14 mouse cellular contexts compared by ENCODE assay signal in genomic region chr13:67376255-67376654, GRCm38 (mm10). TPM values are rescaled to one million over a fixed set of nuclear protein-coding genes. Genes with fewer than 3 reads are reported as not detected.
DNase-seq lines count a peak whose midpoint lies in the region; ATAC-seq and TF ChIP-seq lines count a peak whose summit lies in the region.
"Not testable (repeated sequence)": the region's sequence is repeated elsewhere in the genome, so short reads cannot be mapped to it uniquely, and the experiment has no call there.
"Had no signal": no experiment of that assay in that cellular context is flagged by ENCODE, and none has a peak within 500 bp of the region (broad histone marks: within the 10 kb centered on the region; RNA-seq: fewer than 3 reads in every experiment).

No protein-coding gene starts in this region.

- not testable (repeated sequence) for H3K4me3 ChIP-seq in MEL (ENCODE audit: control insufficient read depth in 1 of 2, insufficient read depth in 1 of 2, low read depth in 2 of 2, low read length in 2 of 2); kidney, embryonic 14.5 days (ENCODE audit: low read length); neural tube, embryonic 14.5 days (ENCODE audit: low read depth, low read length); thymus, adult 2 months (ENCODE audit: control insufficient read depth, insufficient read depth, low read length)

- TF ChIP-seq POLR2A in MEL (IDR thresholded peaks at IDR 0.05; ENCODE audit: control insufficient read depth in 1 of 2, insufficient read depth in 1 of 2, low read depth in 1 of 2, low read length in 2 of 2, poor library complexity in 1 of 2); thymus, adult 2 months (IDR thresholded peaks at IDR 0.05; ENCODE audit: control insufficient read depth, extremely low read depth, insufficient read depth, low read length, poor library complexity): not testable (repeated sequence)

- H3K27me3 ChIP-seq in MEL (ENCODE audit: control insufficient read depth in 1 of 2, insufficient read depth in 2 of 2, low read length in 2 of 2); kidney, embryonic 14.5 days (ENCODE audit: control insufficient read depth, insufficient read depth, low read length); neural tube, embryonic 14.5 days (ENCODE audit: control insufficient read depth, insufficient read depth, low read length); thymus, adult 2 months (ENCODE audit: control insufficient read depth, insufficient read depth, low read length): not testable (repeated sequence)

- H3K36me3 ChIP-seq in MEL (ENCODE audit: control insufficient read depth in 1 of 2, insufficient read depth in 2 of 2, low read length in 2 of 2); kidney, embryonic 14.5 days (ENCODE audit: control insufficient read depth, insufficient read depth, low read length); neural tube, embryonic 14.5 days (ENCODE audit: control insufficient read depth, insufficient read depth, low read length); thymus, adult 2 months (ENCODE audit: control insufficient read depth, insufficient read depth, low read length): not testable (repeated sequence)

- not testable (repeated sequence) for TF ChIP-seq EP300 in MEL (IDR thresholded peaks at IDR 0.05; ENCODE audit: low read depth in 1 of 2, low read length in 2 of 2)

- DNase-seq in 416B (ENCODE audit: low read depth) (peak; percentile 46), MEL (ENCODE audit: low read depth, low spot score) (peak; percentile 25)
- DNase-seq in thymus, adult 2 months = peak; percentile 6

- not testable (repeated sequence) for H3K4me1 ChIP-seq in MEL (ENCODE audit: control insufficient read depth in 1 of 2, insufficient read depth in 2 of 2, low read length in 2 of 2); kidney, embryonic 14.5 days (ENCODE audit: control insufficient read depth, insufficient read depth, low read length); neural tube, embryonic 14.5 days (ENCODE audit: control insufficient read depth, insufficient read depth, low read length); thymus, adult 2 months (replicated peaks; ENCODE audit: control insufficient read depth, insufficient read depth, low read length)

- 0 out of 6 replicates have a peak, but pooled peaks of 1 of the 3 experiments have one; percentile 4 for TF ChIP-seq CTCF in MEL (IDR thresholded peaks at IDR 0.05 in 2 of 3, conservative IDR thresholded peaks at IDR 0.05 in 1 of 3; ENCODE audit: control insufficient read depth in 1 of 3, insufficient read depth in 1 of 3, low read depth in 2 of 3, low read length in 3 of 3, poor library complexity in 1 of 3, severe bottlenecking in 1 of 3)
- not testable (repeated sequence) for TF ChIP-seq CTCF in thymus, adult 2 months (IDR thresholded peaks at IDR 0.05; ENCODE audit: borderline replicate concordance, control insufficient read depth, extremely low read depth, insufficient read depth, low read length, poor library complexity)

- H3K79me2 ChIP-seq in MEL (ENCODE audit: control insufficient read depth, insufficient read depth, low read length, poor library complexity) = not testable (repeated sequence)

- not testable (repeated sequence) for H3K27ac ChIP-seq in MEL (ENCODE audit: control insufficient read depth, low read depth, low read length); kidney, embryonic 14.5 days (ENCODE audit: low read depth, low read length); neural tube, embryonic 14.5 days (ENCODE audit: low read depth, low read length); thymus, adult 2 months (ENCODE audit: control insufficient read depth, insufficient read depth, low read length)

- ATAC-seq in hematopoietic stem cell, adult 5-6 weeks (replicated peaks in 1 of 2; ENCODE audit: insufficient read depth in 1 of 2, low FRiP score in 2 of 2, low TSS enrichment in 1 of 2, low read depth in 1 of 2, poor library complexity in 2 of 2, severe bottlenecking in 2 of 2) = peak; percentile 27 to 46; a peak in 2 of 4 replicates
- 0 out of 2 replicates have a peak, but pooled peaks have one; percentile 22 for ATAC-seq in kidney, embryonic 14.5 days (ENCODE audit: low FRiP score, low TSS enrichment)
- peak; percentile 71 for ATAC-seq in megakaryocyte progenitor cell, adult 5-6 weeks (replicated peaks; ENCODE audit: poor library complexity)
- peak; percentile 41; the same call in 1 of the 2 replicates for ATAC-seq in neural tube, embryonic 14.5 days (ENCODE audit: low read depth)

- not testable (repeated sequence) for TF ChIP-seq RAD21 in MEL (IDR thresholded peaks at IDR 0.05; ENCODE audit: low read depth, low read length)

- H3K4me2 ChIP-seq in kidney, embryonic 14.5 days (replicated peaks; ENCODE audit: low read depth, low read length); neural tube, embryonic 14.5 days (ENCODE audit: low read depth, low read length): not testable (repeated sequence)

- whole genome bisulfite sequencing in kidney, embryonic 14.5 days = 84% methylated on average over 3 of the region's 3 CpGs
- WGBS in neural tube, embryonic 14.5 days = 66% methylated on average over 3 of the region's 3 CpGs
- 53% methylated on average over 3 of the region's 3 CpGs for WGBS in thymus, adult 2 months

- H3K9ac ChIP-seq in MEL (ENCODE audit: control insufficient read depth, low read depth, low read length, poor library complexity, severe bottlenecking); kidney, embryonic 14.5 days (ENCODE audit: low read depth, low read length); neural tube, embryonic 14.5 days (replicated peaks; ENCODE audit: low read depth, low read length): not testable (repeated sequence)

- H3K9me3 ChIP-seq in MEL (replicated peaks; ENCODE audit: insufficient read depth, low read length); kidney, embryonic 14.5 days (ENCODE audit: control insufficient read depth, low read length); neural tube, embryonic 14.5 days (ENCODE audit: control insufficient read depth, low read length): not testable (repeated sequence)

RNA-seq across cellular contexts. Expression of gene Zfp456, which starts 0.6 kb away (rescaled TPM):
- total RNA-seq in MEL (2012; rRNA removed) = 0.26 and 0.35 TPM in 2 replicates
- polyA plus RNA-seq in MEL (2012; ENCODE audit: insufficient read depth in 1 of 2, insufficient read length in 2 of 2, low read depth in 1 of 2, low replicate concordance in 2 of 2, missing spikeins in 1 of 2) = under 1 TPM in 1 of 2 experiments, not detected in 1; 0.43 TPM
- total RNA-seq in hematopoietic stem cell, adult 5-6 weeks (2017) = 5.9 and 6.1 TPM in 2 replicates
- 1.3 and 2.2 TPM in 2 replicates for polyA plus RNA-seq in kidney, embryonic 14.5 days (2014; fragmentation: Nextera tagmentation; extraction: Ambion mirVana)
- total RNA-seq in megakaryocyte progenitor cell, adult 5-6 weeks (2015) = 4.8 and 5.2 TPM in 2 replicates
- 3.5 and 4.8 TPM in 2 replicates for total RNA-seq in megakaryocyte progenitor cell, adult 5-6 weeks (2017)
- 0.59 and 0.80 TPM in 2 replicates for polyA plus RNA-seq in neural tube, embryonic 14.5 days (2014; fragmentation: Nextera tagmentation; extraction: Ambion mirVana)
- polyA plus RNA-seq in thymus, adult 2 months (2012; rRNA removed) = 0.37 and 0.65 TPM in 2 replicates
- polyA plus RNA-seq: adrenal gland, adult 2 months had no signal

RNA-seq across cellular contexts. Expression of gene Gm28041, which starts 0.7 kb away (rescaled TPM):
- 0.23 and 0.65 TPM in 2 replicates for total RNA-seq in MEL (2012; rRNA removed)
- polyA plus RNA-seq in MEL (2012; ENCODE audit: insufficient read depth in 1 of 2, insufficient read length in 2 of 2, low read depth in 1 of 2, low replicate concordance in 2 of 2, missing spikeins in 1 of 2) = under 1 TPM in 1 of 2 experiments, not detected in 1; 0.18 TPM
- 3.2 and 3.8 TPM in 2 replicates for total RNA-seq in hematopoietic stem cell, adult 5-6 weeks (2017)
- 0.38 and 0.50 TPM in 2 replicates for polyA plus RNA-seq in kidney, embryonic 14.5 days (2014; fragmentation: Nextera tagmentation; extraction: Ambion mirVana)
- total RNA-seq in megakaryocyte progenitor cell, adult 5-6 weeks (2015) = 1.7 and 2.1 TPM in 2 replicates
- total RNA-seq in megakaryocyte progenitor cell, adult 5-6 weeks (2017) = 1.00 and 1.2 TPM in 2 replicates
- not detected in 2 replicates for polyA plus RNA-seq in neural tube, embryonic 14.5 days (2014; fragmentation: Nextera tagmentation; extraction: Ambion mirVana)
- polyA plus RNA-seq in thymus, adult 2 months (2012; rRNA removed) = 0.23 TPM in 1 of 2 replicates, not detected in the other
- total RNA-seq: gastrocnemius, adult 2 months; hindbrain, postnatal 0 days had no signal
- polyA plus RNA-seq: adrenal gland, adult 2 months; embryonic facial prominence, embryonic 10.5 days; forebrain, embryonic 14.5 days; hindbrain, embryonic 13.5 days; hindbrain, postnatal 0 days had no signal

RNA-seq across cellular contexts. Expression of gene Zfp953, which starts 15.8 kb away (rescaled TPM):
- 0.75 and 0.81 TPM in 2 replicates for total RNA-seq in MEL (2012; rRNA removed)
- under 1 TPM in 1 of 2 experiments, not detected in 1; 0.84 TPM for polyA plus RNA-seq in MEL (2012; ENCODE audit: insufficient read depth in 1 of 2, insufficient read length in 2 of 2, low read depth in 1 of 2, low replicate concordance in 2 of 2, missing spikeins in 1 of 2)
- total RNA-seq in hematopoietic stem cell, adult 5-6 weeks (2017) = 8.2 and 11.0 TPM in 2 replicates
- 1.4 and 1.6 TPM in 2 replicates for polyA plus RNA-seq in kidney, embryonic 14.5 days (2014; fragmentation: Nextera tagmentation; extraction: Ambion mirVana)
- total RNA-seq in megakaryocyte progenitor cell, adult 5-6 weeks (2015) = 10.4 and 12.6 TPM in 2 replicates
- 7.4 and 10.9 TPM in 2 replicates for total RNA-seq in megakaryocyte progenitor cell, adult 5-6 weeks (2017)
- 0.84 and 1.0 TPM in 2 replicates for polyA plus RNA-seq in neural tube, embryonic 14.5 days (2014; fragmentation: Nextera tagmentation; extraction: Ambion mirVana)
- polyA plus RNA-seq in thymus, adult 2 months (2012; rRNA removed) = 0.82 TPM in 2 replicates

RNA-seq across cellular contexts. Expression of gene Gm28044, which starts 15.9 kb away (rescaled TPM):
- total RNA-seq in MEL (2012; rRNA removed) = 2.5 and 3.6 TPM in 2 replicates
- polyA plus RNA-seq in MEL (2012; ENCODE audit: insufficient read depth in 1 of 2, insufficient read length in 2 of 2, low read depth in 1 of 2, low replicate concordance in 2 of 2, missing spikeins in 1 of 2) = 1 to 10 TPM in 1 of 2 experiments, not detected in 1; 1.1 TPM
- 7.3 and 13.3 TPM in 2 replicates for total RNA-seq in hematopoietic stem cell, adult 5-6 weeks (2017)
- not detected in 2 replicates for polyA plus RNA-seq in kidney, embryonic 14.5 days (2014; fragmentation: Nextera tagmentation; extraction: Ambion mirVana)
- total RNA-seq in megakaryocyte progenitor cell, adult 5-6 weeks (2015) = 0.72 and 1.5 TPM in 2 replicates
- 17.2 and 21.1 TPM in 2 replicates for total RNA-seq in megakaryocyte progenitor cell, adult 5-6 weeks (2017)
- polyA plus RNA-seq in neural tube, embryonic 14.5 days (2014; fragmentation: Nextera tagmentation; extraction: Ambion mirVana) = not detected in 2 replicates
- polyA plus RNA-seq in thymus, adult 2 months (2012; rRNA removed) = not detected in 2 replicates
- total RNA-seq: hindbrain, postnatal 0 days had no signal
- polyA plus RNA-seq: adrenal gland, adult 2 months; embryonic facial prominence, embryonic 10.5 days; embryonic facial prominence, embryonic 14.5 days; forebrain, embryonic 14.5 days had no signal

RNA-seq across cellular contexts. Expression of gene Zfp429, which starts 23.4 kb away (rescaled TPM):
- total RNA-seq in MEL (2012; rRNA removed) = 1.0 and 1.1 TPM in 2 replicates
- under 1 TPM in 1 of 2 experiments, not detected in 1; 0.67 TPM for polyA plus RNA-seq in MEL (2012; ENCODE audit: insufficient read depth in 1 of 2, insufficient read length in 2 of 2, low read depth in 1 of 2, low replicate concordance in 2 of 2, missing spikeins in 1 of 2)
- total RNA-seq in hematopoietic stem cell, adult 5-6 weeks (2017) = 7.4 and 13.6 TPM in 2 replicates
- polyA plus RNA-seq in kidney, embryonic 14.5 days (2014; fragmentation: Nextera tagmentation; extraction: Ambion mirVana) = 4.3 and 6.0 TPM in 2 replicates
- total RNA-seq in megakaryocyte progenitor cell, adult 5-6 weeks (2015) = 10.0 and 10.4 TPM in 2 replicates
- 5.2 and 10.9 TPM in 2 replicates for total RNA-seq in megakaryocyte progenitor cell, adult 5-6 weeks (2017)
- polyA plus RNA-seq in neural tube, embryonic 14.5 days (2014; fragmentation: Nextera tagmentation; extraction: Ambion mirVana) = 3.4 and 3.5 TPM in 2 replicates
- polyA plus RNA-seq in thymus, adult 2 months (2012; rRNA removed) = 1.6 and 5.0 TPM in 2 replicates
